Mouse (Mus musculus): ENCODE data around the gene Hcrtr2.

Hcrtr2 gene

GRCm38 (mm10) chr9:76323756-76324155 is at the start of gene Hcrtr2:
TSS of gene Hcrtr2 (minus strand) at chr9:76323856.
- DNase-seq (ENCODE audit: low read depth, low spot score): no peak

- no peak for DNase-seq (ENCODE audit: low read depth, low spot score)
Measured at GRCm38 (mm10) chr9:76364874-76365273, 41.2 kb upstream of the Hcrtr2 start.

GRCm38 (mm10) chr9:76360374-76360773 is 36.7 kb upstream of the Hcrtr2 start:
- no peak for DNase-seq (ENCODE audit: low read depth, low spot score)

- DNase-seq (ENCODE audit: low read depth, low spot score): no peak
Measured at GRCm38 (mm10) chr9:76352346-76352745, 28.7 kb upstream of the Hcrtr2 start.

GRCm38 (mm10) chr9:76347298-76347697 is 23.6 kb upstream of the Hcrtr2 start:
- no peak for DNase-seq (ENCODE audit: low read depth, low spot score)

GRCm38 (mm10) chr9:76331081-76331480 is 7.4 kb upstream of the Hcrtr2 start:
- no peak for DNase-seq (ENCODE audit: low read depth, low spot score)

GRCm38 (mm10) chr9:76323186-76323701 is 412 bp downstream of the Hcrtr2 start:
- DNase-seq (ENCODE audit: low read depth, low spot score): peak; percentile 61

- peak; percentile 16 for DNase-seq (ENCODE audit: low read depth, low spot score)
Measured at GRCm38 (mm10) chr9:76322122-76323052, 1.3 kb downstream of the Hcrtr2 start.

- DNase-seq (ENCODE audit: low read depth, low spot score): no peak
Measured at GRCm38 (mm10) chr9:76321589-76321988, 2.1 kb downstream of the Hcrtr2 start.

GRCm38 (mm10) chr9:76320755-76321154 is 2.9 kb downstream of the Hcrtr2 start:
- no peak for DNase-seq (ENCODE audit: low read depth, low spot score)

- no peak for DNase-seq (ENCODE audit: low read depth, low spot score)
Measured at GRCm38 (mm10) chr9:76318302-76318701, 5.4 kb downstream of the Hcrtr2 start.

- peak; percentile 54 for DNase-seq (ENCODE audit: low read depth, low spot score)
Measured at GRCm38 (mm10) chr9:76315096-76315495, 8.6 kb downstream of the Hcrtr2 start.

- DNase-seq (ENCODE audit: low read depth, low spot score): peak; percentile 90
Measured at GRCm38 (mm10) chr9:76313921-76314320, 9.7 kb downstream of the Hcrtr2 start.

- DNase-seq (ENCODE audit: low read depth, low spot score): peak; percentile 75
Measured at GRCm38 (mm10) chr9:76312221-76312620, 11.4 kb downstream of the Hcrtr2 start.

- DNase-seq (ENCODE audit: low read depth, low spot score): peak; percentile 55
Measured at GRCm38 (mm10) chr9:76291384-76291783, 32.3 kb downstream of the Hcrtr2 start.

- peak; percentile 10 for DNase-seq (ENCODE audit: low read depth, low spot score)
Measured at GRCm38 (mm10) chr9:76270886-76271285, 52.8 kb downstream of the Hcrtr2 start.

- no peak for DNase-seq (ENCODE audit: low read depth, low spot score)
Measured at GRCm38 (mm10) chr9:76257731-76258130, 65.9 kb downstream of the Hcrtr2 start.

GRCm38 (mm10) chr9:76252544-76252943 is 71.1 kb downstream of the Hcrtr2 start:
- DNase-seq (ENCODE audit: low read depth, low spot score): no peak

- no peak for DNase-seq (ENCODE audit: low read depth, low spot score)
Measured at GRCm38 (mm10) chr9:76252109-76252508, 71.5 kb downstream of the Hcrtr2 start.

- no peak for DNase-seq (ENCODE audit: low read depth, low spot score)
Measured at GRCm38 (mm10) chr9:76242322-76242721, 81.3 kb downstream of the Hcrtr2 start.

GRCm38 (mm10) chr9:76237946-76238345 is 85.7 kb downstream of the Hcrtr2 start:
- no peak for DNase-seq (ENCODE audit: low read depth, low spot score)

GRCm38 (mm10) chr9:76237243-76237642 is 86.4 kb downstream of the Hcrtr2 start:
- peak; percentile 13 for DNase-seq (ENCODE audit: low read depth, low spot score)

- peak; percentile 63 for DNase-seq (ENCODE audit: low read depth, low spot score)
Measured at GRCm38 (mm10) chr9:76236626-76237025, 87.0 kb downstream of the Hcrtr2 start.
